Mouse (Mus musculus): ENCODE results near the gene Mras. TPM values are rescaled to one million over a fixed set of nuclear protein-coding genes. Genes with fewer than 3 reads are reported as not detected.

Gene Mras
- polyA plus RNA-seq, 1 experiment from 2014 or later = 6.9 TPM

DNA sequence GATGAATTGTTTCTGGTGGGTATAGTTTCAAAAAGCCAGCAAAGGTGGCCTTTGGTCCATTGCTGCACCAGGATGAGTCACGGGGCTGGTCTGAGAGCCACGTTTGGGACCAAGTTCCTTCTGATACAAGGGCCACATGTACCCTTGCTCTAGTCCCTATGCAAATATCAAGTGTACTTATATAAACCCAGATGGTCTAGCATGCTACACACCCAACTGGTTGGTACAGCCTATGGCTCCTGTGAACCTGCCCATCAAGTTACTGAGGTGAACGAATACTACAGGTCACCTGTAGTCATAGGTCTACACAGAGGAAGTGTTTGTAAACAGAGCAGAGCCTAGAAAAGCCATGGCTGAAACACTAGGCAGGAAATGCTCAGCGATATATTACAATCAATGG is 100.6 kb downstream of the Mras start:
- no peaks in the 10 kb centered on the region for H3K4me1 ChIP-seq (ENCODE audit: control insufficient read depth, insufficient read depth, low read length)
- no peak overlapping the region for H3K4me3 ChIP-seq (ENCODE audit: low read length)
- H3K4me2 ChIP-seq (ENCODE audit: low read depth, low read length) = no peak overlapping the region
- no peak overlapping the region for H3K9ac ChIP-seq (ENCODE audit: low read depth, low read length)
- no peaks in the 10 kb centered on the region for H3K36me3 ChIP-seq (ENCODE audit: control insufficient read depth, insufficient read depth, low read length)
- 82% methylated on average over 4 of the region's 4 CpGs for WGBS
- no peaks in the 10 kb centered on the region for H3K27me3 ChIP-seq (replicated peaks; ENCODE audit: control insufficient read depth, insufficient read depth, low read length)
- H3K9me3 ChIP-seq (ENCODE audit: control insufficient read depth, low read length) = no peaks in the 10 kb centered on the region
- no peak overlapping the region for H3K27ac ChIP-seq (ENCODE audit: low read length)
- no peak for ATAC-seq

Other genes starting within 250 kb of the Mras start
- gene Faiml, start 200.1 kb downstream of the Mras start, polyA plus RNA-seq (2015; fragmentation: Nextera tagmentation; extraction: Ambion mirVana) = not detected in 2 replicates
- gene Cep70, start 194.0 kb downstream of the Mras start, polyA plus RNA-seq (2015; fragmentation: Nextera tagmentation; extraction: Ambion mirVana) = 20.2 and 20.6 TPM in 2 replicates
- gene Esyt3, start 78.8 kb downstream of the Mras start, polyA plus RNA-seq (2015; fragmentation: Nextera tagmentation; extraction: Ambion mirVana) = 0.38 and 0.40 TPM in 2 replicates
- gene Nme9, start 14.1 kb upstream of the Mras start, polyA plus RNA-seq (2015; fragmentation: Nextera tagmentation; extraction: Ambion mirVana) = 0.73 and 0.76 TPM in 2 replicates
- gene Armc8, start 131.5 kb upstream of the Mras start, polyA plus RNA-seq (2015; fragmentation: Nextera tagmentation; extraction: Ambion mirVana) = 25.5 and 28.1 TPM in 2 replicates
- 23.4 and 27.8 TPM in 2 replicates for gene Dbr1, start 138.4 kb upstream of the Mras start, polyA plus RNA-seq (2015; fragmentation: Nextera tagmentation; extraction: Ambion mirVana)
- gene A4gnt, start 175.1 kb upstream of the Mras start, polyA plus RNA-seq (2015; fragmentation: Nextera tagmentation; extraction: Ambion mirVana) = 1.2 and 1.6 TPM in 2 replicates
- 9.9 and 11.2 TPM in 2 replicates for gene Dzip1l, start 192.1 kb upstream of the Mras start, polyA plus RNA-seq (2015; fragmentation: Nextera tagmentation; extraction: Ambion mirVana)

Data from intestine, embryonic 16.5 days (tissue).